Mouse (Mus musculus) forebrain, embryonic 15.5 days (tissue): ENCODE data around the gene Sox6. TPM values are rescaled to one million over a fixed set of nuclear protein-coding genes. Genes with fewer than 3 reads are reported as not detected.

Experiments used
- ATAC-seq: fragments of 200-750 bp; cut with Nextera tagmentation; replicated peaks from 2 replicates; pipeline ENCODE4 v1.8.0; 2017; ENCODE audit warnings: mild to moderate bottlenecking, moderate TSS enrichment, moderate library complexity
- H3K27ac ChIP-seq: fragments of 300-500 bp; sonication (generic); replicated peaks from 2 replicates; pipeline ENCODE4 v1.5.1; 2015; ENCODE audit warnings: mild to moderate bottlenecking, inconsistent platforms
- H3K27me3 ChIP-seq: fragments of 300-500 bp; sonication (generic); 2 replicates; pipeline ENCODE4 v1.6.1; 2015; ENCODE audit warnings: inconsistent platforms
- H3K36me3 ChIP-seq: fragments of 300-500 bp; sonication (generic); 2 replicates; pipeline ENCODE4 v1.6.1; 2015; ENCODE audit warnings: mild to moderate bottlenecking, inconsistent platforms
- H3K4me1 ChIP-seq: fragments of 300-500 bp; sonication (generic); 2 replicates; pipeline ENCODE4 v1.6.1; 2015; ENCODE audit warnings: inconsistent platforms
- H3K4me2 ChIP-seq: fragments of 300-500 bp; sonication (generic); replicated peaks from 2 replicates; pipeline ENCODE4 v1.6.1; 2015; ENCODE audit warnings: mild to moderate bottlenecking, inconsistent platforms
- H3K4me3 ChIP-seq: fragments of 300-500 bp; sonication (generic); 2 replicates; pipeline ENCODE4 v1.5.1; 2015; ENCODE audit warnings: mild to moderate bottlenecking, inconsistent platforms
- H3K9ac ChIP-seq: fragments of 300-500 bp; sonication (generic); replicated peaks from 2 replicates; pipeline ENCODE4 v1.6.1; 2015; ENCODE audit warnings: mild to moderate bottlenecking, inconsistent platforms
- H3K9me3 ChIP-seq: fragments of 300-500 bp; sonication (generic); 2 replicates; pipeline ENCODE4 v1.6.1; 2016; ENCODE audit warnings: inconsistent platforms
- WGBS: fragments of 180-500 bp; shearing (Covaris S2); methylation state at CpG from one replicate; pipeline ENCODE4 v1.1.7; 2015; ENCODE audit warnings: mixed read lengths; 5-methylcytosine and 5-hydroxymethylcytosine counted together
- polyA plus RNA-seq: library from polyadenylated mRNA; unstranded; fragments of >200 nt; fragmentation: Nextera tagmentation; extraction: Ambion mirVana; gene quantifications from 2 replicates; pipeline ENCODE4 v1.2.1, GENCODE M21; 2015

Sox6 gene
- polyA plus RNA-seq, 1 experiment from 2014 or later = 111 TPM

GRCm38 (mm10) chr7:115872903-115873302 lies 165.7 kb downstream of the Sox6 start:
- H3K4me2 ChIP-seq = no peak overlapping the region
- 97% methylated on average over 2 of the region's 2 CpGs for WGBS
- H3K4me1 ChIP-seq = peaks cover 9% of the 10 kb centered on the region
- H3K4me3 ChIP-seq = no peak overlapping the region
- no peak for ATAC-seq
- no peak overlapping the region for H3K27ac ChIP-seq
- H3K9me3 ChIP-seq = no peaks in the 10 kb centered on the region
- no peaks in the 10 kb centered on the region for H3K27me3 ChIP-seq
- H3K9ac ChIP-seq = no peak overlapping the region
- no peaks in the 10 kb centered on the region for H3K36me3 ChIP-seq

- peaks cover 39% of the 10 kb centered on the region for H3K4me1 ChIP-seq
- no peak for ATAC-seq
- no peaks in the 10 kb centered on the region for H3K9me3 ChIP-seq
- H3K36me3 ChIP-seq = no peaks in the 10 kb centered on the region
- 47% methylated on average over 2 of the region's 2 CpGs for WGBS
- no peak overlapping the region for H3K4me3 ChIP-seq
- H3K27ac ChIP-seq = peak overlapping the region; percentile 70
- no peak overlapping the region for H3K4me2 ChIP-seq
- no peak overlapping the region for H3K9ac ChIP-seq
- no peaks in the 10 kb centered on the region for H3K27me3 ChIP-seq
These were observed 170.1 kb downstream of the Sox6 start for GRCm38 (mm10) chr7:115868504-115868903.

DNA sequence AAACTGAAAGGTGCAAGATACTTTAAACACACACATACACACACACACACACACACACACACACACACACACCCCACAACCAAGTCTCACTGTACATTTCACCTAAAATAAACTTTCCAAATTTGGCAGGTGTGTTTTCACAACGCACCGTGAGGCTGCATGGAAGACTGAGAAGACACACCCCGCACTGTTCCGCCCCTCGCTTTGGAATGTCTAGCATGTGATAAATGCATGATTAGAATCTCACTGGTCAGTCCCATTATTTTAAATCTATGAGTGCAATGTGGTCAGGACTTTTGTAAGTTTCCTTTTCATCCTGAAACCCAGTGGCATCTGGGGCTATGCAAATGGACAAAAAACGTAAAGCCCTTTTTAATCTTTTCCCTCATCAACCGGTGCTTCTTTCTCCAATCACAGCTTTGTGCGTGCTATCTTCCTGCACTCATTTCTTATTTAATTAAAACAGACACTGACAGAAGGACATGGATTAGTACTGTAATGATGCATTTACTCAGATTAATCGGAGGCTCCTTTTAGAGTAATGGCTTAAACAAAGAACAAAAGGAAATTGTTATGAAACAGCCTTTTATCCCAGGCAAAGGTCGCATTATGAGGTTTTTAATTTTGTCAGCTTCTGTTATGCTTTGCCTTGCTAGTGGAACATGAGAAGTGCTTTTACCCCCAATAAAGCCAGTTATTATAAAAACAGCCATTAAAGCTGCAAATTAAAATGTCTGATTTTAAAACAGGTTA lies 170.9 kb downstream of the Sox6 start:
- peaks cover 39% of the 10 kb centered on the region for H3K4me1 ChIP-seq
- no peak overlapping the region for H3K4me3 ChIP-seq
- no peaks in the 10 kb centered on the region for H3K27me3 ChIP-seq
- 8% methylated on average over 10 of the region's 10 CpGs for WGBS
- no peaks in the 10 kb centered on the region for H3K9me3 ChIP-seq
- no peaks in the 10 kb centered on the region for H3K36me3 ChIP-seq
- peak overlapping the region; percentile 25 for H3K4me2 ChIP-seq
- ATAC-seq = no peak
- peak overlapping the region; percentile 70 for H3K27ac ChIP-seq
- no peak overlapping the region for H3K9ac ChIP-seq

DNA sequence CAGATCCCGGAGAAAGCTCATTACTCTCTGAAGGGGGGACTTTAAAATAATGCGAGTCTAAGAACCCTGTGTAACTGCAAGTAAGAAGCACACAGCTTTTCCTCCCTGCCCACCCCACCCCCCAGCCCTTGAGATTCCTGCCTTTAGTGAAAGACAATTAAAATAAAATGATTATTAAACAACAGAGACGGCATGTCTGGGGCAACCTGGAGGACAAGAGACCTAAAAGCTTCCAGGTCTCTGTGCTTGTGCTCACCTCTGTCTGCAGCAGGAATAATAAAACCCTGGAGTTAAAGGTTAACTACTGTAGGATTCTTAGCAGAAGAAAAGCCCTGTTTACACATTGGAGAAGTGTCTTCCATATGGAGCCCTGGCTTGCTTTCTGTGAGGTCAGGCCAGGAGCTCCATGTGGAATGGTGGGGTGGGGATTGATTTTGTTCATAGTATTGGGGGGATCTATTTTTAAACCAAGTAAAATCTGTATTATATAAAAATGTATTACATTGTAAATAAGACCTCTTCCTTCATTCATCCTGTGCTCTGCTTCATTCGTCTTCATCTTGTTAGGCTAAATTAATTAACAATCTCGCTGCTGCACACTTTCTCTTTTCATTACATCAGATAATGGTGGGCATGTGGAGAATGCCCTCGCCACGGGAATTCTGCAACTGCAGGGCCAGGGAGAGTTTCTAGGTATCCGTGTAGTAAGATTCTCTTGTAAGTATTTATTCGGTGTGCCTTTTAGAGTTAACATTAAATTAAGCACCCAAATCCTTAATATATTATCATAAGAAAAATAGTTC lies 171.7 kb downstream of the Sox6 start:
- WGBS = 2% methylated on average over 9 of the region's 9 CpGs
- Histone ChIP-seq H3K4me2 (peak overlapping the region; percentile 25; the same call in 1 of the 2 replicates), H3K27me3 (no peaks in the 10 kb centered on the region), H3K4me3 (no peak overlapping the region), H3K9ac (no peak overlapping the region), H3K9me3 (no peaks in the 10 kb centered on the region), H3K36me3 (no peaks in the 10 kb centered on the region), H3K4me1 (peaks cover 39% of the 10 kb centered on the region), H3K27ac (peak overlapping the region; percentile 70)
- ATAC-seq = no peak; the same call in 1 of the 2 replicates

DNA sequence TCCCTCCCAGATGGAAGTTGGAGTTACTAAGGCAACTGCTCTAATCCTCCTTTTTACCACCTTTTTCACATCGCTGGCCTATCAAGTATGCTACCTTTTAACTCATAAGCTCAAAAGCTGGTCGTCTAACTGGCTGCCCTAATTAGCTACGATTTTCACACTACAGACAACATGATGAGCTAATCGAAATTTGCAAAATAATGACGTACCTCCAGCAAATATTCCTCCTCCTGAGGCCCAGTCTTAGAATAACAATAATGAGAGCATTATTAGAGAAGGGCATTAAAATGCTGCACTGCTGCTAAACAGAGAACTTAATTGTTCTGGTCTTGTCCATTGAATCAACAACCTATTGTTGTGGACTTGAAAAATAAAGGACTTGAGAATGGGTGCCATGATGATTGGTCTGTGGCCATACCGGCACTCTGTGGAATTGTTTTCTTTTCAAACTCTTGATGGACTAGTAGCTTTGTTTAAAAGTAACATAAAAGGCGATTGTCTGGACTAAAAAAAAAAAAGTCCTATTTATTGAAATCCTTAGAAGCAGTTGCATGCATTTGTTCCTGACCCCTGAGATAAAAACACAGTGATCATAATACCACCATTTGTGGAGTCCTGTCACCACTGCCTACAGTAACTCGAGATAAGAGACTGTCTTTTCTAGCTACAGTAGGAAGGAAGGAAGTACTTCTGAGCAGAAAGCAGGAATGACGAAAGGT lies 172.5 kb downstream of the Sox6 start:
- no peaks in the 10 kb centered on the region for H3K36me3 ChIP-seq
- H3K4me3 ChIP-seq = no peak overlapping the region
- peaks cover 39% of the 10 kb centered on the region for H3K4me1 ChIP-seq
- H3K9ac ChIP-seq = no peak overlapping the region
- peak overlapping the region; percentile 70 for H3K27ac ChIP-seq
- H3K4me2 ChIP-seq = no peak overlapping the region
- peak; percentile 81 for ATAC-seq
- H3K27me3 ChIP-seq = no peaks in the 10 kb centered on the region
- no peaks in the 10 kb centered on the region for H3K9me3 ChIP-seq
- WGBS = 5% methylated on average over 9 of the region's 9 CpGs

DNA sequence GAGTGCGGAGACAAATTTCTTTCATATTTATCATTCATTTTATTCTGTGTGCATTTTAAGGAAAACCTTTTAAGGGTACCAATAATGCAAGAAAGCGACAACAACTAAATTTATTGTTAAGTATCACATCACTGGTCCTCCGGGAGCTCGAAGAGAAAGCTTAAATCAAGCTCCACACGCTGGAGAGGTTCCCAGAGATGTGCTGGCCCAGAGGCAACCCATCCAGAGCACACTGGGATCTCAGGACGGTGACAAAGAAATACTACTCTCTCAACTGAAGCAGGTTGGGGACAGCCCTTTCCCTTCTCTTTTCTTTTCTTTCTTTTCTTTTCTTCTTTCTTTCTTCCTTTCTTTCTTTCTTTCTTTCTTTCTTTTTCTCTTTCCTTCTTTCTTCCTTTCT lies 173.4 kb downstream of the Sox6 start:
- H3K4me3 ChIP-seq = no peak overlapping the region
- peak overlapping the region; percentile 70 for H3K27ac ChIP-seq
- peaks cover 39% of the 10 kb centered on the region for H3K4me1 ChIP-seq
- H3K27me3 ChIP-seq = no peaks in the 10 kb centered on the region
- no peak overlapping the region for H3K4me2 ChIP-seq
- no peaks in the 10 kb centered on the region for H3K9me3 ChIP-seq
- no peaks in the 10 kb centered on the region for H3K36me3 ChIP-seq
- 17% methylated on average over 6 of the region's 6 CpGs for WGBS
- H3K9ac ChIP-seq = no peak overlapping the region
- no peak for ATAC-seq

DNA sequence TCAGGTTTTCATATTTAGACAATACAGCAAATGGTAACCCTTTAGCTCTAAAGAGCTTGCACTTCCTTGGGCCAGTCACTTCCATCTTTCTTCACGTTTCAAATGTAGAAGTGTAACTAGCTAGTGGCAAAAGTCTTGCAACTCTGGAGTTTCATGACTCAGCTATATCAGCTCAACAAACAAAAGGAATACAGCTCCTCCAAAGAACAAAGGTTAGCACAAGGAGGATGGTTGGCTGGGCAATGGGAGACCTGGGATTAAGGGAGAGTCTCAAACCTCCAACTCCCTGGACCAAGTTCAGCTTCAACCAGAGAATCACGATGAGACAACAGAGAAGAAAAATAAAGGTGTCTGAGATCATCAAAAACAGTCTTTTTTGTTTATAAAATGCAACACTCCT lies 174.2 kb downstream of the Sox6 start:
- H3K36me3 ChIP-seq = no peaks in the 10 kb centered on the region
- H3K27ac ChIP-seq = no peak overlapping the region
- 12% methylated on average over 2 of the region's 2 CpGs for WGBS
- no peak for ATAC-seq
- H3K4me1 ChIP-seq = peaks cover 39% of the 10 kb centered on the region
- no peaks in the 10 kb centered on the region for H3K27me3 ChIP-seq
- H3K9me3 ChIP-seq = no peaks in the 10 kb centered on the region
- no peak overlapping the region for H3K4me2 ChIP-seq
- H3K4me3 ChIP-seq = no peak overlapping the region
- no peak overlapping the region for H3K9ac ChIP-seq

DNA sequence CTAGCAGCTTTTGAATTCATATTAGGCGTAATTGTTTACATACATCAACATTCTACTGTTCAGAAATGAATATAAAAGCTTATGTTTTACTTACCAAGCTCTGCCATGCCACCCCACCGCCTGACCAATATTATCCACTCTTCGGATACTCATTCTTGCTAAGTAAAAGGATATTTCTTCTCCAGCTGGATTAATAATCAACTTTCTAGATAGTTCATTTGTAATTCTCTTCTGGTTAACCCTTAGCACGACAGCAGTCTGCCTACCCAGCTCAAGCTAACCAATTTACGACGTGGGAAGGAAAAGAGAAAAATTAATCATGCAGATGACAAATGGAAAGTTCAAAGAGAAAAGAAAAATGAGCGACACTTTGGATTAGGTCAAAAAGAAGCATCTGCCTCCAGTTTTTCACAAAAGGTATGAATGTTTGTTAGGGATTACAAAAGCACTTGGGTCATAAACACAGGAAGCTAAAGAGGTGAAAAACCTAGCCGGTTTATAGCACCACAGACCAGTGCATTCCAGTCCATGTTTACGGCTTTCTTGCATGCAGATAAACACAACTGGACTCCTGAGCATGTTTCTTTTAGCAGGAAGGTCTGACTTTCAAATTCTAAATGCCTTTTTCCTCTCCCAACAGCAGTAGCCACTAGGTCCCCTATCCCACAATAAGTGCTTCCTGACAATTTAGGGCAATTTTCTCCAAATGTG lies 178.8 kb downstream of the Sox6 start:
- Histone ChIP-seq H3K4me3 (no peak overlapping the region), H3K36me3 (no peaks in the 10 kb centered on the region), H3K27ac (no peak overlapping the region), H3K27me3 (no peaks in the 10 kb centered on the region), H3K9ac (no peak overlapping the region), H3K4me1 (peaks cover under 1% of the 10 kb centered on the region; the same call in 1 of the 2 replicates), H3K9me3 (no peaks in the 10 kb centered on the region), H3K4me2 (no peak overlapping the region)
- WGBS = 81% methylated on average over 9 of the region's 9 CpGs
- no peak for ATAC-seq

GRCm38 (mm10) chr7:115851131-115851530 lies 187.5 kb downstream of the Sox6 start:
- no peaks in the 10 kb centered on the region for H3K27me3 ChIP-seq
- no peaks in the 10 kb centered on the region for H3K4me1 ChIP-seq
- no peak overlapping the region for H3K4me3 ChIP-seq
- no peak overlapping the region for H3K9ac ChIP-seq
- no peak overlapping the region for H3K27ac ChIP-seq
- WGBS = 93% methylated on average over 4 of the region's 4 CpGs
- no peak for ATAC-seq
- no peaks in the 10 kb centered on the region for H3K36me3 ChIP-seq
- H3K9me3 ChIP-seq = no peaks in the 10 kb centered on the region
- H3K4me2 ChIP-seq = no peak overlapping the region

DNA sequence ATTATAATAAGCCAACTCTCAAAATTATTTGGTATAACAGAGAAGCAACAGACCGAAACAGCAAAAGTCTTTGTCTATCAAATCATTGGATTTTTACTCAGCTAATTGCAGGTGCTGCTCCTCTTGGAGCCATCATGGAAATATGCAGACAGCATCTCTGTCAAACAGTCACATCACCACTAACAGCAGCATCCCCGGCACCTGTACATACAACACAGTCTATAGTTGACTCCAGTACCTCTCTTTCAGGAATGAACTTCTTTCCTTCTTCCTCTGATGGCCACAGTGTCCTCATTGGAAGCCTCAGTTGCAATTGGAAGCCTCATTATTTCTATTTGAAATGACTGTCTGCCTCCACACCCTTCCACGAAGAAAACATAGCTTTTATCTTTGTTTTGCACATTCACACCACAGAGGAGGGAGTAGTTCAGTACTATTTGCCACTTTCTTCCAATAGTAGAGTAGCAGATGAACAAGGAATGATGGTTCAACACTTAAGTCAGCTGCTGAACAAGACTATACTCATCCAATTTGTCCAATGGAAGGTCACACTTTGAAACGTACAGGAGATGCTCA lies 192.7 kb downstream of the Sox6 start:
- Histone ChIP-seq H3K9me3 (no peaks in the 10 kb centered on the region), H3K4me1 (no peaks in the 10 kb centered on the region), H3K27me3 (no peaks in the 10 kb centered on the region), H3K4me2 (no peak overlapping the region), H3K27ac (no peak overlapping the region), H3K36me3 (no peaks in the 10 kb centered on the region), H3K4me3 (no peak overlapping the region), H3K9ac (no peak overlapping the region)
- no peak for ATAC-seq
- 89% methylated on average over 4 of the region's 4 CpGs for whole genome bisulfite sequencing

DNA sequence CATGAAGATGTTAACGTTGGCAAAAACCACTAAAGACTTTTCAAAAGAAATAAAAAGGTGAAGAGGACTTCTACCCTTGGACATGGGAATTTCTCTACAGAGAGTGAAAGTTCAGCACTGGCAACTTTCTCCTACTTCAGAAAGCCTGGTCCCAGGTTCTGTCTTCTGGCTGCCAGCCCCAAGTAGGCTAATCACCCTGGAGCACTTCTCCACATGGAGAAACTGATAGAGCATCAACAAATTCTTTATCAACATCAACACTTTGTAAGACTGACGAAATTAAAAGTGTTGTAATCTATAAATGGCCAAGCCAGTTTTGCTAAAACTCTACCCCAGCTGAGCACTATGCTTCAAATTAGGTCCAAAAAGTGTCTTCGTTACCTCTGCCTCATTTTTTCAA lies 193.7 kb downstream of the Sox6 start:
- Histone ChIP-seq H3K36me3 (no peaks in the 10 kb centered on the region), H3K27ac (no peak overlapping the region), H3K27me3 (no peaks in the 10 kb centered on the region), H3K4me1 (no peaks in the 10 kb centered on the region), H3K4me2 (no peak overlapping the region), H3K9ac (no peak overlapping the region), H3K9me3 (no peaks in the 10 kb centered on the region), H3K4me3 (no peak overlapping the region)
- ATAC-seq = no peak
- WGBS = 91% methylated on average over 3 of the region's 3 CpGs
